Mouse (Mus musculus) CH12.LX (cell line): ENCODE measurements around the gene Cnot6.

ENCODE experiments used
- CTCF ChIP-seq, 2 experiments: IDR thresholded peaks in 1 of 2; conservative IDR thresholded peaks in 1 of 2; 2 replicates each; pipeline ENCODE4 v1.5.1; 2011 to 2012; ENCODE audit warnings: low read depth in 2 of 2, low read length in 2 of 2, improper control_type of control experiment in 1 of 2, inconsistent platforms in 1 of 2, mild to moderate bottlenecking in 1 of 2, moderate library complexity in 1 of 2
- GABPA ChIP-seq: IDR thresholded peaks from 2 replicates; pipeline ENCODE4 v1.6.1; 2012; ENCODE audit warnings: low read depth, low read length, improper control_type of control experiment, inconsistent platforms; ENCODE audit not compliant: insufficient replicate concordance
- MAFK ChIP-seq: IDR thresholded peaks from 2 replicates; pipeline ENCODE4 v1.6.1; 2011; ENCODE audit warnings: low read length, improper control_type of control experiment; ENCODE audit not compliant: insufficient replicate concordance

DNA sequence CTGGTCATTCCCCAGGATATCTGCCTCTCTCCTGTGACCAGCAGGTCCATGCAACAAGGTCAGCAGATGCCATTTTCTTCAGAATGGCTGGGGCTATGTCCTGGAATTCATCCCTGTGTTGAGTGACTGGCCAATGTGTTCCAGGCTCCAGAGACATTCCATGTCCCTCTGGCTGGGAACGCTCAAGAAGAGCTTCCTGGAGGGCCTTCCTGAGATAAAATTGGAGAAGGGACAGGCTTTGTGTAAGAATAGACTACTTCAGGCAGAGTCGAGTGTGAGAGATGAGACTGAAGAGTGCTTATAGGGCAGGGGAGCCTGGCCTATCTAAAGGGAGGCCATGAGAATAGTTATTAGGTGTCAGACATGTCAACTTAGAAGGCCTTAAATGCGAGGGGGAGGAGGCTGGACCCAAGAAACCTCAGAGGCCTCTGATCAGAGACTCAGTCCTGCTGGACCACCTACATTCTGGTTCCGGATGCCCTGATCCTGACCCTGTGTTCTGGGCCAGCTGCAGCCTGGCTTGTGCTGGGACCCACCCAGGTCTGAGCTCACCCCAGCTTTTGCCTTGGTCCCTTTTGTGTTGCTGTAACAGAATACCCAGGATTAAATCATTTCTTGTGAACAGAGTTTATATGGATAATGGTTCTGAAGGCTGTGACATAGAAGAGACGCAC, 17.9 kb upstream of the Cnot6 start:
- TF ChIP-seq MAFK (no peak), CTCF (conservative IDR thresholded peaks at IDR 0.05 in 1 of 2, IDR thresholded peaks at IDR 0.05 in 1 of 2; ENCODE audit: low read depth in 2 of 2, low read length in 2 of 2) (no peak), GABPA (no peak)
